Mouse (Mus musculus) small intestine, adult 2 months (tissue): ENCODE measurements around the gene 1700016H13Rik. TPM values are rescaled to one million over a fixed set of nuclear protein-coding genes. Genes with fewer than 3 reads are reported as not detected.

Experiments
- H3K27ac ChIP-seq: fragments of 200-500 bp; 2 replicates; pipeline ENCODE4 v1.5.1; 2012; ENCODE audit warnings: low read depth, low read length, control low read depth, inconsistent platforms; ENCODE audit not compliant: insufficient read depth
- H3K27me3 ChIP-seq: fragments of 200-500 bp; 2 replicates; pipeline ENCODE4 v1.6.1; 2012; ENCODE audit warnings: mild to moderate bottlenecking, moderate library complexity, low read length, inconsistent platforms; ENCODE audit not compliant: control insufficient read depth, insufficient read depth
- H3K36me3 ChIP-seq: fragments of 200-500 bp; 2 replicates; pipeline ENCODE4 v1.6.1; 2012; ENCODE audit warnings: mild to moderate bottlenecking, low read length, control low read depth, inconsistent platforms; ENCODE audit not compliant: control insufficient read depth, insufficient read depth
- H3K4me1 ChIP-seq: fragments of 200-500 bp; 2 replicates; pipeline ENCODE4 v1.6.1; 2012; ENCODE audit warnings: low read length, inconsistent platforms, mixed read lengths; ENCODE audit not compliant: control insufficient read depth, insufficient read depth, insufficient read length
- H3K4me3 ChIP-seq: fragments of 200-500 bp; 2 replicates; pipeline ENCODE4 v1.5.1; 2012; ENCODE audit warnings: low read depth, mild to moderate bottlenecking, control low read depth, inconsistent platforms, low read length, moderate library complexity
- CTCF ChIP-seq: fragments of 200-500 bp; IDR thresholded peaks from 2 replicates; pipeline ENCODE4 v1.5.1; 2012; ENCODE audit warnings: low read depth, mild to moderate bottlenecking, control low read depth, inconsistent platforms, low read length, moderate library complexity, mixed read lengths; ENCODE audit not compliant: insufficient replicate concordance, insufficient read length; ENCODE audit errors: extremely low read depth
- POLR2A ChIP-seq: fragments of 200-500 bp; IDR thresholded peaks from 2 replicates; pipeline ENCODE4 v1.6.1; 2012; ENCODE audit warnings: low read depth, mild to moderate bottlenecking, control low read depth, inconsistent platforms, low read length, moderate library complexity
- WGBS: fragments of 180-500 bp; shearing (Covaris S2); methylation state at CpG from one replicate; pipeline ENCODE4 v1.1.7; 2018; 5-methylcytosine and 5-hydroxymethylcytosine counted together
- polyA plus RNA-seq: library from polyadenylated mRNA; depleted of rRNA; stranded (reverse); fragments of >200 nt; gene quantifications from 2 replicates; pipeline ENCODE4 v1.2.3, GENCODE M21; 2012

The 1700016H13Rik gene
- polyA plus RNA-seq, 1 experiment: not detected

DNA sequence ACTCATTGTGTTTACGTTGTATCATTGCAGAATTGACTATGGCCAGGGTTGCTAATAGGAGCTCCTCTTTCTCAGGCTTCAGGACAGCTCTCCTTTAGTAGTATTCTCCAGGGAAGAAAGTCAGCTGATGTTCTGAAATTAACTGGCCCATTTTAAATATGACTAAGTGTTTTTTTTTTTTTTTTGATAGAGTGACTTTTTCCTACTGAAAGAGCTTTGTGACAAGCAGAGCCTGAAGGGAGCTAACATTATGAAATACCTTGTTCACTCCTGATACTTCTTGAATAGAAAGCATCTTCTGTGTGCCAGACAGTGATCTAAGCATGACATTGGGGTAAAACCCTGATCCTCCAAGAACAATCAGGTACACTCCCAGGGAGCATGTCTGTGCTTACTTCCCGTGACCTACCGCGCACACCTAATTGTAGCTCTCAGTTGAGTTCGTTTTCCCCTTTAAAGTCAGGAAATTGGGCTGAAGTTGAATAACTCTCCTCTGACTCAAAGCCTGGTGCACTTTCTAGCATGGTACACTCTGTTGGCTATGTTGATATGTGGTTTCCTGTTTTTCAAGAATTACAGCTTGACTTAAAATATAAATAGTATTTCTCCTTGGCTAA lies 42.2 kb upstream of the 1700016H13Rik start:
- TF ChIP-seq CTCF: no peak
- no peak for TF ChIP-seq POLR2A
- 79% methylated on average over 5 of the region's 5 CpGs for WGBS

GRCm38 (mm10) chr5:103694094-103694493 lies 38.3 kb upstream of the 1700016H13Rik start:
- no peaks in the 10 kb centered on the region for H3K27me3 ChIP-seq
- no peaks in the 10 kb centered on the region; the same call in 1 of the 2 replicates for H3K4me1 ChIP-seq
- WGBS: 63% methylated on average over 6 of the region's 6 CpGs
- no peaks in the 10 kb centered on the region for H3K36me3 ChIP-seq
- H3K27ac ChIP-seq: no peak overlapping the region
- H3K4me3 ChIP-seq: no peak overlapping the region
- TF ChIP-seq POLR2A (no peak), CTCF (no peak)

More for the DNA sequence above, 42.2 kb upstream of the 1700016H13Rik start:
- Histone ChIP-seq H3K36me3 (no peaks in the 10 kb centered on the region), H3K4me1 (no peaks in the 10 kb centered on the region; the same call in 1 of the 2 replicates), H3K4me3 (no peak overlapping the region), H3K27me3 (no peaks in the 10 kb centered on the region), H3K27ac (no peak overlapping the region)

- under 1% methylated on average over 28 of the region's 28 CpGs for WGBS
- TF ChIP-seq CTCF: no peak
- TF ChIP-seq POLR2A: no peak
- no peaks in the 10 kb centered on the region for H3K36me3 ChIP-seq
- H3K27ac ChIP-seq: peak overlapping the region; percentile 2; the same call in 1 of the 2 replicates
- no peaks in the 10 kb centered on the region for H3K27me3 ChIP-seq
- no peaks in the 10 kb centered on the region; the same call in 1 of the 2 replicates for H3K4me1 ChIP-seq
- peak overlapping the region; percentile 86 for H3K4me3 ChIP-seq
Observed at GRCm38 (mm10) chr5:103693041-103693641, 37.3 kb upstream of the 1700016H13Rik start.

DNA sequence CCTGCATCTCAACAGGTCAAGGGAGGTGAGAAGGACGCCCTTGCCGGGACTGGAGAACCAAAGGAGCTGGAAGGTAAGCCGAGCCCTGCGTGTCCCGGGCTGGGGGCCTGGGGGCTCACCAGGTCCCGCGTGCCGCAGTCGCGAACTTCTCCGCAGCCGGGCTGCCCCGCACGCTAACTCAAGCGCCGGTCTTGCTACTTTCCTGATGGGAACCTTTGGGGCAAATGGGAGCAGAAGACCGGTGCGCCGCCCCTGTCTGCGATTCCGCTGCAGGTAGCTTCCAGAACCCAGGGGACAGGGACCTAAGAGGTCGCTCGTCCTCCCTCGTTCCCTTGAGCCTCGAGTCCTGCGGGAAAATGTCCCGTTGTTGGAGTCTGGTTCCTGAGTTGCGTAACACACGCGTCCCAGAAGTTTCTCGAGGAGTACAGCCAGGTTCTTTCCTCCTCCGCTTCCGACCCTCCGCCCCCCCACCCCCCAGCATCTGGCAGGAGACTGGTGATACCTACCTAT lies 36.8 kb upstream of the 1700016H13Rik start:
- Histone ChIP-seq H3K4me1 (no peaks in the 10 kb centered on the region; the same call in 1 of the 2 replicates), H3K4me3 (peak overlapping the region; percentile 86), H3K36me3 (no peaks in the 10 kb centered on the region), H3K27ac (peak overlapping the region; percentile 72), H3K27me3 (no peaks in the 10 kb centered on the region)
- under 1% methylated on average over 34 of the region's 34 CpGs for WGBS
- TF ChIP-seq CTCF (no peak), POLR2A (no peak)

GRCm38 (mm10) chr5:103691624-103692530 lies 36.1 kb upstream of the 1700016H13Rik start, which contains the start of gene Aff1:
Gene Aff1, plus strand, starts transcription at chr5:103692374.
- Histone ChIP-seq H3K27me3 (no peaks in the 10 kb centered on the region), H3K4me3 (peak within 1 kb of the TSS; percentile 86), H3K27ac (peak within 1 kb of the TSS; percentile 97), H3K4me1 (no peaks in the 10 kb centered on the region; the same call in 1 of the 2 replicates), H3K36me3 (no peaks in the 10 kb centered on the region)
- TF ChIP-seq POLR2A: peak; percentile 98
- TF ChIP-seq CTCF: no peak
- under 1% methylated on average over 50 of the region's 50 CpGs for WGBS

DNA sequence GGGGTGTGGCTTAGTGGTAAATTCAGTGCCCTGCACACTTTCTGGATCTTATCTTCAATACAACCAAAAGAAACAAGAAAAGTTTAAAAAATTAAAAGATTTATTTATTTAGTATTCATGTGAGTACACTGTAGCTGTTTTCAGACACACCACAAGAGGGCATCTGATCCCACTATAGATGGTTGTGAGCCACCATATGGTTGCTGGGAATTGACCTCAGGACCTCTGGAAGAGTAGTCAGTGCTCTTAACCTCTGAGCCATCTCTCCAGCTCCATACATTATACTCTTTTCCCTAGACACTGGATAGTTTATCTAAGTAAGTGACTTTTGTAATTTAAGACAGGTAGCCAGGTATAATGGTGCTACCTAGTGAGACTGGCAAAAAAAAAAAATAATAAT lies 35.4 kb upstream of the 1700016H13Rik start:
- Histone ChIP-seq H3K4me3 (no peak overlapping the region), H3K4me1 (no peaks in the 10 kb centered on the region; the same call in 1 of the 2 replicates)

GRCm38 (mm10) chr5:103690190-103690589 lies 34.4 kb upstream of the 1700016H13Rik start:
- Histone ChIP-seq H3K4me3 (no peak overlapping the region), H3K27me3 (no peaks in the 10 kb centered on the region), H3K36me3 (no peaks in the 10 kb centered on the region), H3K4me1 (no peaks in the 10 kb centered on the region; the same call in 1 of the 2 replicates), H3K27ac (no peak overlapping the region)
- TF ChIP-seq POLR2A (no peak), CTCF (no peak)
- WGBS: 88% methylated on average over 8 of the region's 8 CpGs

More for the DNA sequence above, 35.4 kb upstream of the 1700016H13Rik start:
- H3K36me3 ChIP-seq: no peaks in the 10 kb centered on the region
- no peaks in the 10 kb centered on the region for H3K27me3 ChIP-seq
- TF ChIP-seq CTCF (no peak), POLR2A (no peak)
- no peak overlapping the region for H3K27ac ChIP-seq
